Mouse (Mus musculus) midbrain, embryonic 10.5 days (tissue): ENCODE results near the gene Pard3. TPM values are rescaled to one million over a fixed set of nuclear protein-coding genes. Genes with fewer than 3 reads are reported as not detected.

ENCODE experiments used
- DNase-seq: peaks from one replicate; pipeline ENCODE4 v3.0.0-alpha.2; 2017; ENCODE audit warnings: low spot score
- H3K27ac ChIP-seq: fragments of 300-500 bp; sonication (generic); replicated peaks from 2 replicates; pipeline ENCODE4 v1.5.1; 2016; ENCODE audit warnings: mild to moderate bottlenecking
- H3K27me3 ChIP-seq: fragments of 300-500 bp; sonication (generic); 2 replicates; pipeline ENCODE4 v1.6.1; 2016; ENCODE audit warnings: low read depth, mild to moderate bottlenecking; ENCODE audit not compliant: poor library complexity, severe bottlenecking
- H3K36me3 ChIP-seq: fragments of 300-500 bp; sonication (generic); 2 replicates; pipeline ENCODE4 v1.6.1; 2016; ENCODE audit warnings: mild to moderate bottlenecking, moderate library complexity
- H3K4me1 ChIP-seq: fragments of 300-500 bp; sonication (generic); 2 replicates; pipeline ENCODE4 v1.6.1; 2016
- H3K4me3 ChIP-seq: fragments of 300-500 bp; sonication (generic); 2 replicates; pipeline ENCODE4 v1.5.1; 2016; ENCODE audit warnings: mild to moderate bottlenecking, moderate library complexity
- H3K9me3 ChIP-seq: fragments of 300-500 bp; sonication (generic); replicated peaks from 2 replicates; pipeline ENCODE4 v1.6.1; 2016; ENCODE audit warnings: mild to moderate bottlenecking
- WGBS: fragments of 180-500 bp; shearing (Covaris S2); methylation state at CpG from one replicate; pipeline ENCODE4 v1.1.7; 2016; 5-methylcytosine and 5-hydroxymethylcytosine counted together
- polyA plus RNA-seq: library from polyadenylated mRNA; unstranded; fragments of >200 nt; fragmentation: Nextera tagmentation; extraction: Ambion mirVana; gene quantifications from 2 replicates; pipeline ENCODE4 v1.2.1, GENCODE M21; 2016

Gene Pard3
- polyA plus RNA-seq, 1 experiment from 2014 or later, result 25.1 TPM

DNA sequence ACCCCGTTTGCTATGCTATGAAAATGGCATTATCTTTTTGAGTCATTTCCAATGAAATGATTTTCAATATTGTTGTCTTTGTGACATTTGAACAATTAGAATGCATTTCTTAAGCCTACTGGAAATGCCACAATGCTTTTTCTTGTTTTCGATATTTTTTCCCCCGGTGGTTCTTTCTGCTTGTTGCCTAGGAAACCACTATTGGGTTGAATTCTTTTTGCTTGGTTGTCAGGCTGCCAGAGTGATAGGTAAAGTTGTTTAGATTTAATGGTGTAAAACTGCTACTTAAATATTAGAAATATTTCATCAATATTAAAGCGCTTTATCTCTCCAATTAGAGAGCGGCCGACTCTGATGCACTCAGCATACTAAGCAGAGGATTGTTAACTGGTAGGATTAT is 230.4 kb downstream of the Pard3 start:
- Histone ChIP-seq H3K27ac (no peak overlapping the region), H3K9me3 (no peaks in the 10 kb centered on the region), H3K4me1 (peaks cover 34% of the 10 kb centered on the region), H3K27me3 (no peaks in the 10 kb centered on the region), H3K36me3 (no peaks in the 10 kb centered on the region), H3K4me3 (no peak overlapping the region)
- 89% methylated on average over 6 of the region's 6 CpGs for WGBS
- DNase-seq, result no peak

DNA sequence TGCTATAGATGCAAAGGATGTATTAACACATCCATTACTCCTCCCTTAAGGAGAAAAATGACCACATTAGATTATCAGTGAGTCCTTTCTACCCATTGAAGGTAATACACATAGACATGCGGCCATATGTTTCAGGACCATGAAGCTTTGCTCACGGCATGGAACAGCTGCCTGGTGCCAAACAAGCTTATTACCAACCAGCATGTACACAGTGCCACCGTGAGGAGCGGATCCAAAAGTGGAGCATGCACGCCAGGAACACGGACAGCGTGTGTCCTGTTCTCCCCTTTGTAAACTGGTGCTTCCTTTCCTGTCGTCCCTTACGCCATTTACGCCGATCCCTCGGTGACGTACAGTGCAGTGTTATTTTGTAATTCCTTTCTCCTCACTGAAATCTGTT is 232.2 kb downstream of the Pard3 start:
- Histone ChIP-seq H3K27ac (no peak overlapping the region), H3K27me3 (no peaks in the 10 kb centered on the region), H3K4me1 (peaks cover 34% of the 10 kb centered on the region), H3K4me3 (no peak overlapping the region), H3K9me3 (no peaks in the 10 kb centered on the region), H3K36me3 (no peaks in the 10 kb centered on the region)
- 96% methylated on average over 13 of the region's 13 CpGs for WGBS
- DNase-seq, result no peak

DNA sequence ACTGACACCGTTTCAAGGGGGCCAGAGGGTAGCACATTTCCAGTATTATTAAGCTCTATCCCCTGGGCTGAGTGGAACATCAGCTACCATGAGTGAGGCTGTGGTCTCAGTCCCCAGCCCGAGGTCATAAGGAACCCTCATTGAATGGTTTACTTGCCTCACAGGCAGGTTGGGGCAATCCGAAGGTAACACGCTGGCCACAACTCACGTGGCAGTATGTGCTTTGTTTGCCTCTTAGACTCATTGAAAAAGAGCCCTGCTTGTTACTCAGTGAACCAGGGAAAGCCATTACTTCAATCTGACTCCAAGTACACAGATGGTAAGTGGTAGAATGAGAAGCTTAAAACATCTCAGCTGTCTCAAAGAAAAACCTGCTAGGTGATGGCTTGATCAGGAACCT is 236.8 kb downstream of the Pard3 start:
- 92% methylated on average over 5 of the region's 5 CpGs for WGBS
- Histone ChIP-seq H3K4me1 (peaks cover 23% of the 10 kb centered on the region), H3K36me3 (no peaks in the 10 kb centered on the region), H3K9me3 (no peaks in the 10 kb centered on the region), H3K27me3 (no peaks in the 10 kb centered on the region), H3K4me3 (no peak overlapping the region), H3K27ac (no peak overlapping the region)
- no peak for DNase-seq

DNA sequence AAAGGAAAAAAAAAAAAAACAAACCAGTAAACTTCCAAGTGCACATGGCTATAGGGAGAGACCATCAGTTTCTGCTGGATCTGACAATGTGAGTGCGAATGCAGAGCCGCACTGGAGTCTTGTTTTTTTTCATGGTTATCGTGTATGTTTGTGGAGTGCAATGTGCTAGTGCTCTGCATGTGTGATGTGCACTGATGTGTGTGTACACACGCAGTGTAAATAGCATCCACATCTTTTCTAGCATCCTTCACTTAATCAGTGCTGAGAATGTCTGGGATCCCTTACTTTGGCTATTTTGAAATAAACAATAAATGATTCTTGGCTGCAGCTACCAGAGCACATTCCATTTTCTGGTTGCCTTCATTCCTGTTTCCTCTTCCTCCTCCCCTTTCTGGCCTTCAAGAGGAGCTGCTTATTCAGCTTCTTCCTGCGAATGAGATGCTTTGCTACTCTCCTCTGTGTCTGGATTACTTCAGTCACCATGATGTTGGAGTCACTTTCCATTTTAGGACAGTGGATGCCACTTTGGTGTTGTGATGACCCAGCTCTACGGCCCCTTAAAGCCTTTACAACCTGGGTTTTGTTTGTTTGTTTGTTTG is 239.3 kb downstream of the Pard3 start:
- Histone ChIP-seq H3K4me1 (peaks cover 4% of the 10 kb centered on the region; the same call in 1 of the 2 replicates), H3K4me3 (no peak overlapping the region), H3K36me3 (no peaks in the 10 kb centered on the region), H3K9me3 (no peaks in the 10 kb centered on the region), H3K27ac (no peak overlapping the region), H3K27me3 (no peaks in the 10 kb centered on the region)
- WGBS, result 91% methylated on average over 6 of the region's 6 CpGs
- DNase-seq, result no peak

DNA sequence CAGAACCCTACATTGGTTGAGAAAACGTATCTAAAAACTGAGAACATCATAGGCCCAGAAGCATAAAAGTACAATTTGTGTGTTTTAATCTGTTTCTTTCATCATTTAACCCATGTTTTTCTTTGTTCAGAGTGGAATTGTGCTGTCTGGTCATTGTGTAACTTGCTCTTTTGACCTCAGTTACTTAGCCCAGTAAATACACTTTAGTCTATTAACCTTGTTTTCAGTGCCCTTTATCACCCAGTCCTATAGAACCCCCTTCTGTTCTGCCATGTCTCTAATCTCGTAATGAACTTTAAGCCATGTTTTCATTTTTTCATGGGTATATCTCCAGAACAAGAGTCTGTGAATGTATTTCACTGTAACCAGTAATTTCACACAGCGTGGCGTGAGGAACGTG is 243.3 kb downstream of the Pard3 start:
- Histone ChIP-seq H3K9me3 (no peaks in the 10 kb centered on the region), H3K4me3 (no peak overlapping the region), H3K36me3 (no peaks in the 10 kb centered on the region), H3K27ac (no peak overlapping the region), H3K4me1 (no peaks in the 10 kb centered on the region), H3K27me3 (no peaks in the 10 kb centered on the region)
- no peak for DNase-seq
- 85% methylated on average over 5 of the region's 5 CpGs for WGBS

DNA sequence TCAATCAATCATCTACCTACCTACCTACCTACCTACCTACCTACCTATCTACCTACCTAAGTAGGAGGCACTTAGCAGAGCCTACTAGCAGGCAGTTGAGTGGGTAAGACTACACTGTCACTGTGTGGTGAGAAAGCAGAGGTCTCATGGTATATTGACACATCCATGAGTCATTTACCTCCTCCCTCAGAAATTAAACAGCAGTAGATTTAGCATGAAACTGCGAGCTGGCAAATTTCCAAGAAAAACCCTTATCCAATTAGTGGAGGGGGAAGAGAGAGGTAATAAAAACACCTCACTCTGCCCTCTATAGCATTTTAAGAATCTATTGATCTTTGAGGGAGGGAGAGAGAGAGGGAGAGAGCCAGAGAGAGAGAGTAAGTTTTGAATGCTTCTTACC is 245.7 kb downstream of the Pard3 start:
- H3K4me3 ChIP-seq, result no peak overlapping the region
- 89% methylated on average over 1 of the region's 1 CpGs for WGBS

DNA sequence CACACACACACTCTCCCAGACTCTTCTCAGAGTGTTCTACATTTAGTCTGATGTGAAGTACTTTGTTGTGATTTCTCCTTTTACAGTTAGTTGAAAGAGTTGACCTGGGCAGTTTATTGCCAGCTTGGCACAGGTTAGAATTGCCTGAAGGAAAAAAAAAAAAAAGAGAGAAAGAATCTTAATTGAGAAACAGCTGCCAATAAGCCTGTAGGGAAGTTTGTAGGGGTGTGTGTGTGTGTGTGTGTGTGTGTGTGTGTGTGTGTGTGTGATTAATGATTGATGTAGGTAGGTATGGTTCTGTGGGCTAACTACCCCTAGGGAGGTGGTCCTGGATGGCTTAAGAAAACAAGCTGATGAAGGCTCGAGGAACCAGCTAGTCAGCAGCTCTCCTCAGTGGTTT is 252.1 kb downstream of the Pard3 start:
- DNase-seq, result no peak
- Histone ChIP-seq H3K36me3 (no peaks in the 10 kb centered on the region), H3K4me3 (no peak overlapping the region), H3K4me1 (no peaks in the 10 kb centered on the region), H3K27me3 (no peaks in the 10 kb centered on the region), H3K9me3 (no peaks in the 10 kb centered on the region), H3K27ac (no peak overlapping the region)
- WGBS, result 68% methylated on average over 1 of the region's 1 CpGs

More for the DNA sequence above, 245.7 kb downstream of the Pard3 start:
- Histone ChIP-seq H3K4me1 (no peaks in the 10 kb centered on the region), H3K27me3 (no peaks in the 10 kb centered on the region), H3K27ac (no peak overlapping the region), H3K9me3 (no peaks in the 10 kb centered on the region), H3K36me3 (no peaks in the 10 kb centered on the region)
- DNase-seq, result no peak

DNA sequence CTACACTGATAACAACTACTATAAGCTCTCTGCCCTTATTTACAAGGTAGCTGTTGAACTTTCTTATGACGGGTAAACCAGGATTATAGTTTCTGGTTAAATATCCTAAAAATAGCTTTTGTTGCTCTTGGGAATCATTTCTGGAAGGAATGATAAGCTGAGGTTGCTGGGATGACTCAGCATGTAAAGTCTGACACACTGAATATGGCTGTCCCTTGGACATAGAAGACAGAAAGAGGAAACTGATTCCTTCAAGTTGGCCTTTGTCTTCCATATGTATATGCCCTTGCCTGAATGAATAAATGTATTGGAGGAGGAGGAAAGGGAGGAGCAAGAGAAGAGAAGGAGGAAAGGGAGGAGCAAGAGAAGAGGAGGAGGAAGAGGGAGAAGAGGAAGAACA is 254.2 kb downstream of the Pard3 start:
- WGBS, result 92% methylated on average over 1 of the region's 1 CpGs
- no peaks in the 10 kb centered on the region for H3K4me1 ChIP-seq
- DNase-seq, result no peak
- no peak overlapping the region for H3K4me3 ChIP-seq
- no peaks in the 10 kb centered on the region for H3K27me3 ChIP-seq
- no peaks in the 10 kb centered on the region for H3K36me3 ChIP-seq
- no peak overlapping the region for H3K27ac ChIP-seq
- no peaks in the 10 kb centered on the region for H3K9me3 ChIP-seq

DNA sequence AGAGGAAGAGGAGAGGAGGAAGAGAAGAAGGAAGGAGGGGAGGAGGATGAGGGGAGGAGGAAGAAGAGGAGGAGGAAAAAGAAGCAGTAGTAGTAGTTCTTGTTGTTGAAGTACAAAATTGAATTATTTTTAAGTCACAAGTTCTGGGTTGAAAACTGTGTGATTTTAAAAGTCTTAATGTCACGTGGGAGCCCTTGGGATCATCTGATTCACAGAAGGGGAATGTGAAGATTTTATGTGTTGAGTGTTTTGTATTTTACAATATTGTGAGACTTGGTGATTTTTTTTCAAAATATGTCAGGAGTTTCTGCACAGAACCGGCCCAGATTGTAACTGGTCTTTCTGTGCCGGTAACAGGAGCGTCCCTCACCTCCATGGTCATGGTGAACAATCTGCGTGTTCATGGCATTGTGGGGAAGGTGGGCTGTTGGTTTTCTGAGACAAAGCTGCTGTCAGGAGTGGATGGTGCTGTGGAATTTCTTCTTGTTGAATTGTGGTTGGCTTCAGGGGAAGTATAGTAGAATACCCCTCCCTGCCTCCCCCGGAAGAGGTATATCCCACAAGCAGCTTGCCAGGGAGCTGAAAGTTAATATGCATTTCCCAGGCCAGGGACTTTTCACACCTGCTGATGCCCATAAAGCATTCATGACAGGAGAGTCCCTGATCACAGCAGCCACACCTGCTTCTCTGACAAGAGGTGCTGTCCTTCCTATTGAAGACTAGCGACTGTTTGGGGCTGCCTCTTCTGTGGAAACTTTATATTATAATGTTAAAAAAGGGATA is 254.9 kb downstream of the Pard3 start:
- Histone ChIP-seq H3K4me1 (no peaks in the 10 kb centered on the region), H3K4me3 (no peak overlapping the region), H3K36me3 (no peaks in the 10 kb centered on the region), H3K27ac (no peak overlapping the region), H3K9me3 (no peaks in the 10 kb centered on the region), H3K27me3 (no peaks in the 10 kb centered on the region)
- DNase-seq, result no peak
- WGBS, result 94% methylated on average over 7 of the region's 7 CpGs

DNA sequence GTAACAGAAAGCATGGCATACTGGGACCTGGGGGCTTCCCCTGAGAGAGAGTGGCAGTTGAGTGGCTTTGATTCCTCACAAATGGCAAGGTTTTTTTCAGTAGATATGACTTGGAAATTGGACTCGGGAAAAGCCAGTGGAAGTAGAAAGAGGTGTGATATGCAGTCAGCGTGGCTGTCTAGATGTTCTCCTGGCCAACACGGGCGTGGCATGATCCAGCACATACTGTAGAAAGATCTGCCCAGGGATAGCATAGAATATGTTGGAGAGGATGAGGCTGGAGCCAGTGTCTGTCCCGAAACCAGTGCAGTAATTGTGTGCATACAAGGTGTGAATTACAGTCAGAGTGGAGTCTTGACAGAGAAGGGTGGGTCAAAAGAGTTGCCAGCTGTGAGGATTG is 257.2 kb downstream of the Pard3 start:
- H3K4me1 ChIP-seq, result no peaks in the 10 kb centered on the region
- no peaks in the 10 kb centered on the region for H3K27me3 ChIP-seq
- no peak overlapping the region for H3K4me3 ChIP-seq
- H3K9me3 ChIP-seq, result no peaks in the 10 kb centered on the region
- no peak overlapping the region for H3K27ac ChIP-seq
- no peaks in the 10 kb centered on the region for H3K36me3 ChIP-seq
- 94% methylated on average over 5 of the region's 5 CpGs for WGBS
- no peak for DNase-seq

DNA sequence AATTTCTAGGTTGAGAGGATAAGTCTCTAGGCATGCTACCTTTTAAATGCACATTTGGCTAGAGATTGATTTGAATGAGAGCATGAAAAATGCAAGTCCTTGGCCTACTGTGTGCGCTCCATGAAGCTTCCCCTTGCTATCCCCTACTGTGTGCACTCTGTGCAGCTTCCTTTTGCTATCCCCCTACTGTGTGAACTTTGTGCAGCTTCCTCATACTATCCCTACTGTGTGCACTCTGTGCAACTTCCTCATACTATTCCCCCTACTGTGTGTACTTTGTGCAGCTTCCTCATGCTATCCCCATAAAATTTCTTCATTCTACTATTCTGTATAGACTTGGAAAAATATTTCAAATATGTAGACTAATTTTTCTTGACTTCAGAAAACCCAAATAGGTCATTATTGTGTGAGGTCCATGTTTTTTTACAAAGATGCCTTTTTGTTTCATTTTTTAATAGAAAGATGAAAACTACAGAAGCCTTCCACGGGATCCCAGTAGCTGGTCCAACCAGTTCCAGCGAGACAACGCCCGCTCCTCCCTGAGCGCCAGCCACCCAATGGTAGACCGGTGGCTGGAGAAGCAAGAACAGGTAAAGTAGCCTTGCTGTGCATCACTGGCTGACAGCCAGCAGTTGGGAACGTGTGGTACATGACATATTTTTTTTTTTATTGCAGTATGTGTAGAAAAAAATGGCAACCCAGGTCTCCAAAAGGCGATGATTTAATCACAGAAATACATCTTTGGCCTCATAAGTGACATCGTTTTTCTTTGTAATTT is 260.1 kb downstream of the Pard3 start:
- H3K27ac ChIP-seq, result no peak overlapping the region
- H3K9me3 ChIP-seq, result no peaks in the 10 kb centered on the region
- 95% methylated on average over 10 of the region's 10 CpGs for WGBS
- no peaks in the 10 kb centered on the region for H3K4me1 ChIP-seq
- no peaks in the 10 kb centered on the region for H3K36me3 ChIP-seq
- DNase-seq, result no peak
- no peaks in the 10 kb centered on the region for H3K27me3 ChIP-seq
- no peak overlapping the region for H3K4me3 ChIP-seq

DNA sequence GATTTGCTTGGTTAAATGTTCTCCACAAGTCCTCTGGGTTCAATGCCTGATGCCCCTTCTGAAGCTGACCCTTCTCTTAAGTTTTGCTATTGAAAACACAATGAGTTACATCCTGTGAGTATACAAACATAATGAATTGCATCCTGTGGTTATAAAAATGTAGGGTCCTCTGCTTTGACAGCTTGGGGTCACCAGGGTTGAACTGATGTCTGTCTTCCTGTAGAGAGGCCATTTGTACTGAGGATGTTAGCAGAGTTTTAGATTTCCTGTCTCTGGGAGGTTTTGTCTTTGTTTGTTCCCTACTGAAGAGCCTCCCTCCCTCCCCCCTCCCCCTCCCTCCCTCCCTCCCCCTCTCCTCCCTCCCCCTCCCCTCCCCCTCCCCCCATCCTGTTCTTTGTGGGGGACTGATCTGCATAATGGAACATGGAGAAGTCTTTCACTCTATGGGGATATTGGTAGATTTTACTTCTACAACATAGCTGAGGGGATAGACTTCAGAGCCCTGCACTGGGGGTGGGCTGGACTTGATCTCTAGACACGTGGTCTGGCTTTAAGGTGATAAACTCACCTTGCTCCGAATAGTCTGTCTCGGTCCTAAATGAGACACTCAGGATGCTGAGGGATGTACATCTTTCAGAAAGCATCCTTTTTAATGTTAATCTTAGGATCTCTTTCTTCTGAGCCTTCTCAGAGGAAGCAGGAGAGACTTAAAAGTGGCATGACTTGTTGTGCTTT is 261.3 kb downstream of the Pard3 start:
- H3K9me3 ChIP-seq, result no peaks in the 10 kb centered on the region
- H3K36me3 ChIP-seq, result no peaks in the 10 kb centered on the region
- no peak overlapping the region for H3K27ac ChIP-seq
- H3K4me1 ChIP-seq, result peaks cover 6% of the 10 kb centered on the region
- H3K27me3 ChIP-seq, result no peaks in the 10 kb centered on the region
- WGBS, result 67% methylated on average over 3 of the region's 3 CpGs
- no peak for DNase-seq
- H3K4me3 ChIP-seq, result no peak overlapping the region
